Mouse (Mus musculus): ENCODE measurements around the gene Cyp2d12. TPM values are rescaled to one million over a fixed set of nuclear protein-coding genes. Genes with fewer than 3 reads are reported as not detected.
"Not testable (repeated sequence)": the region's sequence is repeated elsewhere in the genome, so short reads cannot be mapped to it uniquely, and the experiment has no call there.

Gene Cyp2d12
- polyA plus RNA-seq, 1 experiment from 2014 or later: not detected

- not testable (repeated sequence) for H3K27me3 ChIP-seq; H3K4me1 ChIP-seq; H3K36me3 ChIP-seq; H3K9me3 ChIP-seq (replicated peaks); H3K27ac ChIP-seq (replicated peaks); H3K4me2 ChIP-seq (replicated peaks); ATAC-seq (ENCODE audit: insufficient number of reproducible peaks, low FRiP score, low TSS enrichment, low read depth); H3K4me3 ChIP-seq (replicated peaks); H3K9ac ChIP-seq
- 98% methylated on average over 2 of the region's 2 CpGs for WGBS
Measured at GRCm38 (mm10) chr15:82553211-82553610, 1.7 kb upstream of the Cyp2d12 start.

- no peak for ATAC-seq (ENCODE audit: insufficient number of reproducible peaks, low FRiP score, low TSS enrichment, low read depth)
- Histone ChIP-seq H3K27ac (replicated peaks) (no peak overlapping the region), H3K9ac (no peak overlapping the region), H3K4me2 (replicated peaks) (no peak overlapping the region), H3K4me1 (no peaks in the 10 kb centered on the region), H3K27me3 (no peaks in the 10 kb centered on the region), H3K4me3 (replicated peaks) (no peak overlapping the region), H3K36me3 (no peaks in the 10 kb centered on the region), H3K9me3 (replicated peaks) (no peaks in the 10 kb centered on the region)
- 71% methylated on average over 1 of the region's 1 CpGs for WGBS
Measured at GRCm38 (mm10) chr15:82572856-82573255, 18.0 kb downstream of the Cyp2d12 start.

DNA sequence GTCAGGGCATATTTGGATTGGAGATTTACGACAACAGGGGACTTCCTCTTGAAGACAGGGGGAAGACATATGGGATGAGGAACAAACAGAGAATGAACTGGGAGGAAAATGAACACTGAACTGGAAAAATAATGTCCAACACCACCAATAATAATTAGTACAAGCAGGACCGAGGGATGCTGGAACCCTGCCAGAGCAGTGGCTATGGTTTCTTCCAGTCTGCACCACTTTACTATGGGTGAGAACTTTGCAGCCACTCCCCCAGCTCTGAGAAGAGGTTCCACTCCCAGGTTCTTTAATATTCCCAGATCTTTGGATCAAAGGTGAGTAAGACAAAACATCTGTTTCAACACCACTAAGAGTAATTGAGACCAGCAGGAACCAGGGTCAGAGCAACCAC lies 24.2 kb downstream of the Cyp2d12 start:
- Histone ChIP-seq H3K4me2 (replicated peaks) (no peak overlapping the region), H3K9me3 (replicated peaks) (no peaks in the 10 kb centered on the region), H3K27me3 (no peaks in the 10 kb centered on the region), H3K27ac (replicated peaks) (no peak overlapping the region), H3K9ac (no peak overlapping the region), H3K36me3 (no peaks in the 10 kb centered on the region), H3K4me3 (replicated peaks) (no peak overlapping the region), H3K4me1 (no peaks in the 10 kb centered on the region)
- no peak for ATAC-seq (ENCODE audit: insufficient number of reproducible peaks, low FRiP score, low TSS enrichment, low read depth)
- WGBS: 69% methylated on average over 2 of the region's 2 CpGs

GRCm38 (mm10) chr15:82582621-82583020 lies 27.7 kb downstream of the Cyp2d12 start:
- 80% methylated on average over 9 of the region's 9 CpGs for WGBS

More at GRCm38 (mm10) chr15:82582621-82583020, 27.7 kb downstream of the Cyp2d12 start:
- H3K9me3 ChIP-seq (replicated peaks): no peaks in the 10 kb centered on the region
- H3K4me2 ChIP-seq (replicated peaks): no peak overlapping the region
- no peaks in the 10 kb centered on the region for H3K4me1 ChIP-seq
- no peaks in the 10 kb centered on the region for H3K36me3 ChIP-seq
- H3K27me3 ChIP-seq: no peaks in the 10 kb centered on the region
- H3K27ac ChIP-seq (replicated peaks): no peak overlapping the region
- ATAC-seq (ENCODE audit: insufficient number of reproducible peaks, low FRiP score, low TSS enrichment, low read depth): no peak
- H3K9ac ChIP-seq: no peak overlapping the region
- no peak overlapping the region for H3K4me3 ChIP-seq (replicated peaks)

Small RNAs within 50 kb of the gene (microRNA-seq; reads per million reads assigned to microRNA genes)
- not detected for gene Gm27924 (ENCODE audit: borderline number of aligned reads)
- not detected for gene Gm28023 (ENCODE audit: borderline number of aligned reads)

Other genes with a start within 250 kb of the Cyp2d12 start
- gene Naga, start 216.1 kb upstream of the Cyp2d12 start, polyA plus RNA-seq (2015; fragmentation: Nextera tagmentation; extraction: Ambion mirVana): 64.8 and 65.9 TPM in 2 replicates
- 23.8 and 24.9 TPM in 2 replicates for gene Pheta2, start 216.1 kb upstream of the Cyp2d12 start, polyA plus RNA-seq (2015; fragmentation: Nextera tagmentation; extraction: Ambion mirVana)
- 264 and 279 TPM in 2 replicates for gene Smdt1, start 216.1 kb upstream of the Cyp2d12 start, polyA plus RNA-seq (2015; fragmentation: Nextera tagmentation; extraction: Ambion mirVana)
- gene Ndufa6, start 200.8 kb upstream of the Cyp2d12 start, polyA plus RNA-seq (2015; fragmentation: Nextera tagmentation; extraction: Ambion mirVana): 314 and 320 TPM in 2 replicates
- 12.2 and 12.3 TPM in 2 replicates for gene Cyp2d22, start 174.8 kb upstream of the Cyp2d12 start, polyA plus RNA-seq (2015; fragmentation: Nextera tagmentation; extraction: Ambion mirVana)
- gene Cyp2d11, start 161.1 kb upstream of the Cyp2d12 start, polyA plus RNA-seq (2015; fragmentation: Nextera tagmentation; extraction: Ambion mirVana): not detected in 2 replicates
- not detected in 2 replicates for gene Cyp2d10, start 147.9 kb upstream of the Cyp2d12 start, polyA plus RNA-seq (2015; fragmentation: Nextera tagmentation; extraction: Ambion mirVana)
- not detected in 2 replicates for gene Cyp2d9, start 121.6 kb upstream of the Cyp2d12 start, polyA plus RNA-seq (2015; fragmentation: Nextera tagmentation; extraction: Ambion mirVana)
- not detected in 2 replicates for gene Cyp2d34, start 65.9 kb downstream of the Cyp2d12 start, polyA plus RNA-seq (2015; fragmentation: Nextera tagmentation; extraction: Ambion mirVana)
- gene Cyp2d40, start 209.1 kb downstream of the Cyp2d12 start, polyA plus RNA-seq (2015; fragmentation: Nextera tagmentation; extraction: Ambion mirVana): not detected in 2 replicates
- not detected in 2 replicates for gene Cyp2d26, start 239.2 kb downstream of the Cyp2d12 start, polyA plus RNA-seq (2015; fragmentation: Nextera tagmentation; extraction: Ambion mirVana)

All from embryonic facial prominence, embryonic 15.5 days (tissue).